Mouse (Mus musculus) right cerebral cortex, postnatal 36 days (tissue): Measurements from ENCODE around the gene Pdss2.
"Not testable (repeated sequence)": the region's sequence is repeated elsewhere in the genome, so short reads cannot be mapped to it uniquely, and the experiment has no call there.

Source experiments
- DNase-seq, 2 experiments: peaks; one replicate each; pipeline ENCODE4 v3.0.0; 2022; ENCODE audit warnings: low spot score in 2 of 2, mixed read lengths in 1 of 2

The Pdss2 gene

DNA sequence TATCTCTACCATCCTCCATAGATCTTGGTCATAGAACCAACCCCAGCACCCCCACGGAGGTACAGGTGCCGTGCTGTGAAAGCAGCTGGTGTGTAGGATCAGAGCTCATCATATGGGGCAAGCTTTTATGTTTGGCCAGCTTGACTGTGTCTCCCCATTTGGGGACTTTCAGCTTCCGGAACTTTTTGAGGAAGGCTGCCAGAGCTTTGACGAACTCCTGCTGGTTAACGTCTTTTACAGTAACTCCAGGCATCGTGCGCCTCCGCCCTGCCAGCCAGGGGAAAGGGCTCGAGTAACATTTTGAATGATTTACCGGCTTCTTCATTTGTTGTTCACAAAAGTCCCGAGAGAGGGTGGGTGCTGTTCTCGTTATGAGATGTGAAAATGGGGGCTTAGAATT lies 152.4 kb downstream of the Pdss2 start:
- no peak for DNase-seq

- no peak for DNase-seq
Measured at GRCm38 (mm10) chr10:43375286-43375685, 154.0 kb downstream of the Pdss2 start.

DNA sequence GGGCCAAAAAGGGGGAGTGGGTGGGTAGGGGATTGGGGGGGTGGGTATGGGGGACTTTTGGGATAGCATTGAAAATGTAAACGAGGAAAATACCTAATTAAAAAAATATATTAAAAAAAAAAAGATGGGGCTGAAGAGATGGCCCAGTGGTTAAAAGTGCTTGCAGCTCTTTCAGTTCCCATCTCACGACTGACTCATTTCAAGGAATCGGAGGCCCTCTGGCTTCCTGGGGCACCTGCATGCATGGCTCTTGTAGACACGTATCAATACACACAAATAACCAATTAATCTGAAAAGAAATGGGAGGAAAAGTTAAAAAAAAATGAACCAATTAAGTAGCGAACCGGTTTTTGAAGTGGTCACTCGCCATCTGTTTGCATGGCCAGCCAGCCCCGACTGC lies 155.5 kb downstream of the Pdss2 start:
- DNase-seq, result no peak

DNA sequence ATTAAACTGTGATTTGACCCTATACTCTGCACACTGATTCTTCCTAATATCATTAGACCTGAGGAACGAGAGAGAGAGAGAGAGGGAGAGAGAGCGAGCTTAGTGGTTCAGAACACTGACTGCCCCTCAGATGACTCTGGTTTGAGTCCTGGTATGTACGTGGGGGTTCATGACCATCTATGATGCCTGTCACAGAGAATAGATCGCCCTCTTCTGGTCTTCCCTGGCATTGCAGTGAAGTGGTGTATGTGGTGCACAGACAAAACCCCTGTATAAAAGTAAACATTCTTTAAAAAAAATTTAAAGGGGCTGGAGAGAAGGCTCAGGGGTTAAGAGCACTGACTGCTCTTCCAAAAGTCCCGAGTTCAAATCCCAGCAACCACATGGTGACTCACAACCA lies 157.0 kb downstream of the Pdss2 start:
- DNase-seq, result no peak

- no peak for DNase-seq
Measured at GRCm38 (mm10) chr10:43378732-43379644, 157.7 kb downstream of the Pdss2 start.

GRCm38 (mm10) chr10:43382660-43383059 lies 161.4 kb downstream of the Pdss2 start:
- DNase-seq, result no peak

- no peak for DNase-seq
Measured at GRCm38 (mm10) chr10:43384623-43385022, 163.3 kb downstream of the Pdss2 start.

GRCm38 (mm10) chr10:43392921-43393320 lies 171.6 kb downstream of the Pdss2 start:
- DNase-seq, result no peak

- no peak for DNase-seq
Measured at GRCm38 (mm10) chr10:43393818-43394217, 172.5 kb downstream of the Pdss2 start.

DNA sequence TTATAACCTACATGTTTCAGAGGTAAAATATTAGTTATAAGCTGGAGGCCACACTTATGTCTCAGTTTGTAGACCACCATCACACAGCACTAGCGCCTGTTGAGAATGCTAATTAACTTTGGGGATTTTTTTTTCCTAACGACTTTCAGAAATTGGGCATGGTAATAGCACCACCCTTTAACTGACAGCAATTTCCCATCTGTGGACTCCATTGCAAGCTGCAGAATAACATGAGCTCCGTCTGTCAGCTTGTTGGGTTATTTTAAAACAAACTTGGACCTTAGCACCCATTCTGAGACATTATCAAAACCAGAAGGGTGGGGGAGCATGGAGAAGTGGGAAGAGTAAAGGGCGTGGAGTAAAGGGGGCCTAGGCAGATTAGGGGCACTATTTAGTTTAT lies 174.5 kb downstream of the Pdss2 start:
- no peak for DNase-seq

DNA sequence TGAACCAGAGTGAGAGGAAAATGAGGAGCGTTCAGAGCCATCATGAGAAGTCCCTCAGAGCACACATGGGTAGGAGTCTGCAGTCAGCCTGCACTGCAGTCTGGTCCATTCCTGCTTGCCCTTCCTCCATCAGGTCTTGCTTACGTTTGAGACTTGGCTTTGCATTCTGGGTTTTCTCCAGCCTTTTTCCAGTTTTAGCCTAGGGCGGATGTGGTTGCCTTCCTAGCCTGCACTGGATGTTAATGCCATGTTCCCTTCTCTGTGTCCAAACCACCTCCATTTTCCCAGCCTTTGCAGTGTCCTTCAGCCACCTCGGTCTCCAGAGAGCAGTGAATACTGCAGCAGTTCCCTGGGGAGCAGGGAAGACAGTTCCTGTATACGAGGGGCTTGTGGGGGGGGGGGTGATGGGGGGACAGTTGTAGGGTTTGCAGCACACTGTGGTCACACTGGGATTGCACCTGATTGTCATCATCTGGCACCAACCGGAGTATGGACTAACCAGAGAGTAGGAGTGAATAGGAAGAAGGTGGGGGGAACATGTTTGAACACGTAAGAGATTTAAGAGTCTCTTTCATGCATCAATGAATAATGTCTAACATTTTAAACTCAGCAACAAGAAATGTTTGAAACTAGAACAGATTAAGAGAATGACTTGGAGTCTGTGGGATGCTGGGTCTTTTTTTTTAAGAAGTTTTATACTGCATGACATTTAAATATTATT lies 178.5 kb downstream of the Pdss2 start:
- DNase-seq, result no peak

GRCm38 (mm10) chr10:43406107-43406506 lies 184.8 kb downstream of the Pdss2 start:
- no peak for DNase-seq

DNA sequence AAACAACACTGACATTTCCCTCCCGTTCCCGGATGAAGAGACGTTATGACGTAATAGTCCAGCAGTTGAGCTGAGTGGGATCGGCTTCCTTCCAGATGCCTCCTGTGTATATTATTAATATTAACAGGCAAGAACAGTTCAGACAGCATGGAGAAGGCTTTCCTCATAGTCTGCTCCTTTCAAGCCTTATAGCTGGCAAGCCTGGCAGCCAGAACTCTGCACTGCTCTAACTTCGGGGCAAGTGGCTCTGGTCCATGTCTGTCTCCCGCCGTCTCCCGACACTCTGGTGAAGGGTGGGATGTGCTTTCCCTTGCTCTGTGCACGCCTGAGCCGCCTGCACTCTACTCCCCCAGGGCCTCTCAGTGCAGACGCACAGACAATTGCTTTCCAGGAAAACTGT lies 185.6 kb downstream of the Pdss2 start:
- DNase-seq, result no peak

- no peak for DNase-seq
Measured at GRCm38 (mm10) chr10:43409506-43410230, 188.4 kb downstream of the Pdss2 start.

DNA sequence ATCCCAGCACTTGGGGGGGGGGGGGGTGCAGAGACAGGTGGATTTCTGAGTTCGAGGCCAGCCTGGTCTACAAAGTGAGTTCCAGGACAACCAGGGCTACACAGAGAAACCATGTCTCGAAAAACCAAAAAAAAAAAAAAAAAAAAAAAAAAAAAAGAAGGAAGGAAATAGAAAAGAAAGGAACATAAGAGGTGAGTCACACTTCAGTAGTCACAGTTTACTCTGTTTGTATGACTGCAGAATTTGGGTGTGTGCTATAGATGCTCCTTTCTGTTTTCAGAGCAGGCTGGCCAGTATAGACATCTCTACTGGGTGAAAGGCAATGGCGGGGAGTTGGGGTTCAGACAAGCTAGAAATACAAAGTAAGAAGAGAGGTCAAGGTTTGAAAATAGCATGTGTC lies 189.9 kb downstream of the Pdss2 start:
- not testable (repeated sequence) for DNase-seq

- no peak for DNase-seq
Measured at GRCm38 (mm10) chr10:43417346-43417745, 196.1 kb downstream of the Pdss2 start.

DNA sequence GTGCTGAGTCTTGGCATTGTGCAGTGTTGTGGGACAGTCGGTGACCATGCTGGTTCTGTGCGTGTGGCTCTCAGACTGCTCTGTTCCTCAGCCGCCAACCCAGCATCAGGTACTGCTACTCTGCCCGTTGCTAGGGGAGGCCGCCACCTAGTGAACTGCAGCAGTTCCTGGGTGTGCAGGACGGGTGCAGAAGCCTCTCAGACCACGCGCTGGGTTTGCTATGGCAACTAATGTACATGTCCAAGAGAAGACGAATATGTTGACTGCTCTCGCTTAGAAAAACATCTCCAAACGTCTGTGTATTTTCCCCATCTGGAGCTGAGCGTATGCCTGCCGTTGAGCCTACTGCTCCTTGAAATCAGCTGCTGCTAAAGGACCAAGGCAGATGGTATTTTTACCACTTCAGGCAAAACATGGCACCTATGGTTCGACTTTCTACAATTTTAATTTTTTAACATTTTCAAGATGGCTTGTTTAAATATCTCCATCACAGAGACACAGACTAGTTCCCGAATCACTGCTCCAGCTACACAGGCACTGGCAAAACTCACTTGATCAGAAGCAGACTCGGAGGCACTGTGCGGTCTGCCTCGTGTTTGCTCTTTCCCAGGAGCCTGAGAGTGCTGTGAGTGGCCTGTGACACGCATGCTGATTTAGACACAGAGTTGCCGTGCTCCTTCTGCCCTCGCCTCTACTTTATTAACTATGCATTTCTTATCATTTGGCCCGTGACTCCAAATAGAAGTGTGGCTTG lies 199.6 kb downstream of the Pdss2 start:
- peak; percentile 31 to 39 for DNase-seq

- DNase-seq, result no peak
Measured at GRCm38 (mm10) chr10:43422061-43422770, 200.9 kb downstream of the Pdss2 start.

DNA sequence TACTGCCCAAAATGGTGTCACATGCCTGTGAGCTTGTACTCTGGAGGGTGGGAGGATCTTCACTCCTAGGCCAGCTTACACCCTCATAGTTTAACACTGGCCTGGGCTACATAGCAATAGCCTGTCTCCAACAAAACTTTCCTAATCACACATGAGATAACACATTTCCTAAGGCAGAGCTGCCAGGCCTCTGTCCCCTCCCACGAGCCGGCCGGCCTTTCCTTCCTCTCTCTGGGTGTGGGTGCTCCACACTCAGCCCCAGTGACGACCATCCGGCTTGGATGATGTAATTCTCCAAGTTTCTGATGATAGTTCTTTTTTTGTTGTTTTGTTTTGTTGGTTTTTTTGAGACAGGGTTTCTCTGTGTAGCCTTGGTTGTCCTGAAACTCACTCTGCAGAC lies 203.3 kb downstream of the Pdss2 start:
- no peak for DNase-seq

- DNase-seq, result no peak
Measured at GRCm38 (mm10) chr10:43430606-43431005, 209.3 kb downstream of the Pdss2 start.

- DNase-seq, result no peak
Measured at GRCm38 (mm10) chr10:43434326-43434725, 213.0 kb downstream of the Pdss2 start.
